Mouse (Mus musculus): ENCODE measurements around the gene Ano4. TPM values are rescaled to one million over a fixed set of nuclear protein-coding genes. Genes with fewer than 3 reads are reported as not detected.

Ano4 gene
- 0.87 and 1.1 TPM in 2 replicates for polyA plus RNA-seq (2014; fragmentation: Nextera tagmentation; extraction: Ambion mirVana)

DNA sequence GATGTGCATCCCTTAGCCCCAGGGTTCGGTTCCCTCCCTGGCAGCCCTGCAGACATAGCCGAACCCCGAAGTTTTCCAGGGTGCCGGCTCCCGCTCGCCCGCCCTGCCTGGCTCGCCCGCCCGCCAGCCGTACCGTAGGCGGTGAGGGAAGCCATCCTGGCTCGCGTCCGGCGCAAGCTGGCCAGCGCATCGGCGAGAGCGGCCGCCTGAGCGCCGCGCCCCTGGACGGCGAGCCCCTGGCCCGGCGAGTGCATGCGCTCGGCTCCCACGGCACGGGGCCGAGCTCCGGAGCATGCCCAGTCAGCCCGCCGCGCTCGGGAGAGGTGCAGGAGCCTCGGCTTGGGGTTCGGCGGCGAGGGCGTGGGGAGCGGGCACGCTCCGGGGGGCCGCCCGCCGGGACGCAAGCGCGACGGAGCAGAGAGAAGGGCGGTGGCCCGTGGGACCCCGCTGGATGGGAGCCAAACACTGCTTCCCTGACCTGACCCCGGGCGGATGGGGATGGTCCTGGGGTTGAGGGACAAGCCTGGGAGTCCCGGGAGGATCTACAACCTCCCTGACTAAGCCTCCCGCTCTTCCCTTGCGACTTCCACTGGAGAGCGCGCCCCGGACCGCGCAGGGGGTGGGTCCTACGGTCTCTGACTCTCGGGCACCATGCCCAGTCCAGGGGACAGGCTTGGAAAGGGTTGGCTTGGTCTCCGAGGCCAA lies at the start of gene Ano4:
Gene Ano4, minus strand, starts transcription at position 272 of the 705 bp plus-strand sequence.
- H3K27ac ChIP-seq (ENCODE audit: low read depth, low read length) = no peak within 1 kb of the TSS
- H3K4me2 ChIP-seq (ENCODE audit: low read depth, low read length, severe bottlenecking) = peak within 1 kb of the TSS; percentile 71
- H3K4me1 ChIP-seq (replicated peaks; ENCODE audit: control insufficient read depth, insufficient read depth, low read length) = no peaks in the 10 kb centered on the region
- H3K9ac ChIP-seq (ENCODE audit: low read length) = peak within 1 kb of the TSS; percentile 1; the same call in 1 of the 2 replicates
- under 1% methylated on average over 70 of the region's 70 CpGs for WGBS
- DNase-seq (ENCODE audit: low spot score) = peak; percentile 62
- H3K27me3 ChIP-seq (ENCODE audit: control insufficient read depth, insufficient read depth, low read length) = peaks cover 31% of the 10 kb centered on the region
- H3K36me3 ChIP-seq (ENCODE audit: control insufficient read depth, insufficient read depth, low read length) = no peaks in the 10 kb centered on the region
- H3K4me3 ChIP-seq (ENCODE audit: low read depth, low read length) = peak within 1 kb of the TSS; percentile 40
- peak; percentile 77 for ATAC-seq (replicated peaks; ENCODE audit: low FRiP score)
- H3K9me3 ChIP-seq (ENCODE audit: control insufficient read depth, low read length) = no peaks in the 10 kb centered on the region

DNA sequence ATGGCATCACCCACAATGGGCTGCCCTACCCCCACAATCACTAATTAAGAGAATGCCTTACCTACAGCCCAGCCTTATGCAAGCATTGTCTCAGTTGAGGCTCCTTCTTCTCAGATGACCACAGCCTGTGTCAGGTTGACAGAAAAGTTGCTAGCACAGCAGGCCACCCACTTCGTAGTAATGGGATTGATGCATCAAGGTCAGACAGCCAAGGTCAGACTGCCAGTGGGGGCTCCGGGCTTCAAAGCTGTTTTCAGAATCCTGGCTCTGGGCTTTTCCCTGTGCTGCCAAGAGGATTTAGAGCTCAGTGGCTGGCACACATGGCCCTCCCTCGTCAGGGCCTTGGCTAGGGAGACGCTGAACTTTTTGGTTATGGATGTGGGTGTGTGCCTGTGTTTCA lies 48.1 kb upstream of the Ano4 start:
- DNase-seq (ENCODE audit: low spot score) (no peak), ATAC-seq (replicated peaks; ENCODE audit: low FRiP score) (no peak)
- H3K27me3 ChIP-seq (ENCODE audit: control insufficient read depth, insufficient read depth, low read length) = no peaks in the 10 kb centered on the region
- H3K4me1 ChIP-seq (replicated peaks; ENCODE audit: control insufficient read depth, insufficient read depth, low read length) = no peaks in the 10 kb centered on the region
- 49% methylated on average over 4 of the region's 4 CpGs for WGBS
- no peaks in the 10 kb centered on the region for H3K36me3 ChIP-seq (ENCODE audit: control insufficient read depth, insufficient read depth, low read length)
- no peak overlapping the region for H3K27ac ChIP-seq (ENCODE audit: low read depth, low read length)
- no peak overlapping the region for H3K4me2 ChIP-seq (ENCODE audit: low read depth, low read length, severe bottlenecking)
- no peaks in the 10 kb centered on the region for H3K9me3 ChIP-seq (ENCODE audit: control insufficient read depth, low read length)
- no peak overlapping the region for H3K4me3 ChIP-seq (ENCODE audit: low read depth, low read length)
- no peak overlapping the region for H3K9ac ChIP-seq (ENCODE audit: low read length)

DNA sequence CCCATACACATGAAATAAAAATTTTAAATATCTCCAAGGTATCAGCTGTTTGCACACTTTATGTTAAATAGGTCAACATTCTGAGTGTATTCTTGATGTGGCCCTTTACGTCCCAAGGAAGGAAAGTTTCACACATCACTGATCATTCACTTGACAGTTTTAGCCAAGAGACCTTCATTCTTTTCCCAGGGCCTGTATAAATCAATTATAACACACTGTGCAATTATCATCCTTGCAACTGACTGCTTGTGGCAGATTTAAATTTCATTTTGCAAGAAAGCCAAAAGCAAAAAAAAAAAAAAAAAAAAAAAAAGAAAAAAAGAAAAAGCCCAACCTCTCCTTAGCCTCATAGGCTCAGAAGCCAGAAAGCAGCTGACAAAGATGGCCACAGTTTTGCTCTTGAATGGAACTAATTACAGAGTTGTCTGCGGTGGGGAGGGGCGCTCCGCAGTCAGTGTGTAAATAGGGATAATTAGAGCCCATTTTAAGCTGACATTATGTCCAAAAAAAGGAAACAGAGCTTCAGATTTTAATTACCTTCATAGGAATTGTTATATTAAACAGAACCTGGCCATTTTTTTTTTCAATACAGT lies 47.1 kb upstream of the Ano4 start:
- Histone ChIP-seq H3K4me2 (ENCODE audit: low read depth, low read length, severe bottlenecking) (no peak overlapping the region), H3K4me1 (replicated peaks; ENCODE audit: control insufficient read depth, insufficient read depth, low read length) (no peaks in the 10 kb centered on the region), H3K36me3 (ENCODE audit: control insufficient read depth, insufficient read depth, low read length) (no peaks in the 10 kb centered on the region), H3K27ac (ENCODE audit: low read depth, low read length) (no peak overlapping the region), H3K9me3 (ENCODE audit: control insufficient read depth, low read length) (no peaks in the 10 kb centered on the region), H3K4me3 (ENCODE audit: low read depth, low read length) (no peak overlapping the region), H3K9ac (ENCODE audit: low read length) (no peak overlapping the region), H3K27me3 (ENCODE audit: control insufficient read depth, insufficient read depth, low read length) (no peaks in the 10 kb centered on the region)
- DNase-seq (ENCODE audit: low spot score) (no peak), ATAC-seq (replicated peaks; ENCODE audit: low FRiP score) (no peak)
- WGBS = 56% methylated on average over 4 of the region's 4 CpGs

GRCm38 (mm10) chr10:89386461-89386860 lies 41.9 kb upstream of the Ano4 start:
- no peak overlapping the region for H3K4me2 ChIP-seq (ENCODE audit: low read depth, low read length, severe bottlenecking)
- no peaks in the 10 kb centered on the region for H3K36me3 ChIP-seq (ENCODE audit: control insufficient read depth, insufficient read depth, low read length)
- ATAC-seq (replicated peaks; ENCODE audit: low FRiP score) = no peak
- no peaks in the 10 kb centered on the region for H3K4me1 ChIP-seq (replicated peaks; ENCODE audit: control insufficient read depth, insufficient read depth, low read length)
- H3K27me3 ChIP-seq (ENCODE audit: control insufficient read depth, insufficient read depth, low read length) = no peaks in the 10 kb centered on the region
- 80% methylated on average over 3 of the region's 3 CpGs for WGBS
- DNase-seq (ENCODE audit: low spot score) = no peak
- no peak overlapping the region for H3K9ac ChIP-seq (ENCODE audit: low read length)
- no peak overlapping the region for H3K27ac ChIP-seq (ENCODE audit: low read depth, low read length)
- H3K9me3 ChIP-seq (ENCODE audit: control insufficient read depth, low read length) = no peaks in the 10 kb centered on the region
- H3K4me3 ChIP-seq (ENCODE audit: low read depth, low read length) = no peak overlapping the region

- Histone ChIP-seq H3K9me3 (ENCODE audit: control insufficient read depth, low read length) (no peaks in the 10 kb centered on the region), H3K4me2 (ENCODE audit: low read depth, low read length, severe bottlenecking) (no peak overlapping the region), H3K4me1 (replicated peaks; ENCODE audit: control insufficient read depth, insufficient read depth, low read length) (no peaks in the 10 kb centered on the region), H3K9ac (ENCODE audit: low read length) (no peak overlapping the region), H3K36me3 (ENCODE audit: control insufficient read depth, insufficient read depth, low read length) (no peaks in the 10 kb centered on the region), H3K27me3 (ENCODE audit: control insufficient read depth, insufficient read depth, low read length) (no peaks in the 10 kb centered on the region), H3K27ac (ENCODE audit: low read depth, low read length) (no peak overlapping the region), H3K4me3 (ENCODE audit: low read depth, low read length) (no peak overlapping the region)
- 7% methylated on average over 5 of the region's 5 CpGs for WGBS
- peak; percentile 79 for ATAC-seq (replicated peaks; ENCODE audit: low FRiP score)
- DNase-seq (ENCODE audit: low spot score) = peak; percentile 91
These were observed 38.9 kb upstream of the Ano4 start for GRCm38 (mm10) chr10:89383462-89383861.

DNA sequence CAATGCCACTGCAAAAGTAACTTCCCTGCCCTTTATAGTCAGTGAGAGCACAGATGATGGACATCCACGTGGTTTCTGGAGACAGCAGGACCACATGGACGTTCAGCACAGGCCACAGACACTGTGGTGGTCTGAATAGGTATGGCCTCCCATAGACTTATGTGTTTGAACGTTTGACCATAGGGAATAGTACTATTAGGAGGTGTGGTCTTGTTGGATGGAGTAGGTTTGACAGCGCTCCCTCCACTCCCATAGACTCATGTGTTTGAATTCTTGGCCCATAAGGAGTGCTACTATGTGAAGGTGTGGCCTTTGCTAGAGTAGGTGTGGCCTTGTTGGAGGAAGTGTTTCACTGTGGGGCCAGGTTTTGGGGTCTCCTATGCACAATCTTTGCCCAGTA lies 33.2 kb upstream of the Ano4 start:
- DNase-seq (ENCODE audit: low spot score) = no peak
- no peak for ATAC-seq (replicated peaks; ENCODE audit: low FRiP score)
- no peak overlapping the region for H3K4me2 ChIP-seq (ENCODE audit: low read depth, low read length, severe bottlenecking)
- H3K27ac ChIP-seq (ENCODE audit: low read depth, low read length) = no peak overlapping the region
- WGBS = 82% methylated on average over 4 of the region's 4 CpGs
- no peaks in the 10 kb centered on the region for H3K27me3 ChIP-seq (ENCODE audit: control insufficient read depth, insufficient read depth, low read length)
- no peak overlapping the region for H3K9ac ChIP-seq (ENCODE audit: low read length)
- H3K4me1 ChIP-seq (replicated peaks; ENCODE audit: control insufficient read depth, insufficient read depth, low read length) = no peaks in the 10 kb centered on the region
- no peaks in the 10 kb centered on the region for H3K9me3 ChIP-seq (ENCODE audit: control insufficient read depth, low read length)
- H3K36me3 ChIP-seq (ENCODE audit: control insufficient read depth, insufficient read depth, low read length) = no peaks in the 10 kb centered on the region
- H3K4me3 ChIP-seq (ENCODE audit: low read depth, low read length) = no peak overlapping the region

DNA sequence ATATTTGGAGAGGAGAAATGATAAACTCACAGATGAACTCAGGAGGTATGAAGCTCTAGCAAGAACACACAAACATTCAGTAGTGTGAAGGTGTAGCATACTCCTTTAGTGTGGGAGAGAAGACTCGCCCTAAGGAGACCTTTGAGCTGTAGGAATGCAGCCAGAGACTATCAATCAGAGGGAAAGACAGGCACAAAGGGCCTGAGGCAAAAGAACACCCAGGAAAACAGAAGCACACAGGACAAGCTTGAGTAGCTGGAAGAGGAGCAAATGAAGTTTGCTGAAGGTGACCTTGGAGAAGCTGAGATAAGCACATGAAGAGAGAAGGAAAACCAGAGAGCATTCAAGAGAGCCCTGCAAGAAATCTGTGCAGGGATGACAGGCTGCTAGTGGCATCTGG lies 25.5 kb upstream of the Ano4 start:
- Histone ChIP-seq H3K27me3 (ENCODE audit: control insufficient read depth, insufficient read depth, low read length) (no peaks in the 10 kb centered on the region), H3K36me3 (ENCODE audit: control insufficient read depth, insufficient read depth, low read length) (no peaks in the 10 kb centered on the region), H3K4me3 (ENCODE audit: low read depth, low read length) (no peak overlapping the region), H3K4me2 (ENCODE audit: low read depth, low read length, severe bottlenecking) (no peak overlapping the region), H3K27ac (ENCODE audit: low read depth, low read length) (no peak overlapping the region), H3K4me1 (replicated peaks; ENCODE audit: control insufficient read depth, insufficient read depth, low read length) (no peaks in the 10 kb centered on the region), H3K9me3 (ENCODE audit: control insufficient read depth, low read length) (no peaks in the 10 kb centered on the region), H3K9ac (ENCODE audit: low read length) (no peak overlapping the region)
- DNase-seq (ENCODE audit: low spot score) (no peak), ATAC-seq (replicated peaks; ENCODE audit: low FRiP score) (no peak)
- 77% methylated on average over 1 of the region's 1 CpGs for WGBS

GRCm38 (mm10) chr10:89358933-89359332 lies 14.4 kb upstream of the Ano4 start:
- ATAC-seq (replicated peaks; ENCODE audit: low FRiP score) = no peak
- Histone ChIP-seq H3K4me2 (ENCODE audit: low read depth, low read length, severe bottlenecking) (no peak overlapping the region), H3K4me1 (replicated peaks; ENCODE audit: control insufficient read depth, insufficient read depth, low read length) (no peaks in the 10 kb centered on the region), H3K36me3 (ENCODE audit: control insufficient read depth, insufficient read depth, low read length) (no peaks in the 10 kb centered on the region), H3K27ac (ENCODE audit: low read depth, low read length) (no peak overlapping the region), H3K4me3 (ENCODE audit: low read depth, low read length) (no peak overlapping the region), H3K9ac (ENCODE audit: low read length) (no peak overlapping the region), H3K27me3 (ENCODE audit: control insufficient read depth, insufficient read depth, low read length) (no peaks in the 10 kb centered on the region), H3K9me3 (ENCODE audit: control insufficient read depth, low read length) (no peaks in the 10 kb centered on the region)
- DNase-seq (ENCODE audit: low spot score) = no peak
- WGBS = 80% methylated on average over 3 of the region's 3 CpGs

DNA sequence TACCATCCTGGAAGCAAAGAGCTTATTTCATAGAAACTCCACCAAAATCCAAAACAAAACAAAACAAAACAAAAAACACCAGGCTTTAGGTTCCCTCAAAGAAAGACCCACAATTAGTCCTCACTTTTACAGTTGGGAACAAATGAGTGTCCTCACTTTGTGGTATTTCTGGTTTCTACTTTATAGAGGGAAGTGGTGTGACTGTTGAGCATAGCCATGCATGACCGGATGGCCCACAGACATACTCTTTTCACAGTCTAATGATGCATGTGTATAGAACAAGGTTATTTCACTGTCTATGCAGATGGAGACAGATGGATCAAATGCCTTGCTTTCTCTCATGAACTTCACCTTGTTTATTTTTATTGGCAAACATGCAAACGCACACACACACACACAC lies 10.1 kb upstream of the Ano4 start:
- H3K4me1 ChIP-seq (replicated peaks; ENCODE audit: control insufficient read depth, insufficient read depth, low read length) = no peaks in the 10 kb centered on the region
- H3K36me3 ChIP-seq (ENCODE audit: control insufficient read depth, insufficient read depth, low read length) = no peaks in the 10 kb centered on the region

More for the DNA sequence above, 10.1 kb upstream of the Ano4 start:
- Histone ChIP-seq H3K27me3 (ENCODE audit: control insufficient read depth, insufficient read depth, low read length) (no peaks in the 10 kb centered on the region), H3K9ac (ENCODE audit: low read length) (no peak overlapping the region), H3K4me2 (ENCODE audit: low read depth, low read length, severe bottlenecking) (no peak overlapping the region), H3K27ac (ENCODE audit: low read depth, low read length) (no peak overlapping the region), H3K4me3 (ENCODE audit: low read depth, low read length) (no peak overlapping the region), H3K9me3 (ENCODE audit: control insufficient read depth, low read length) (no peaks in the 10 kb centered on the region)
- ATAC-seq (replicated peaks; ENCODE audit: low FRiP score) = no peak
- DNase-seq (ENCODE audit: low spot score) = no peak
- WGBS = 89% methylated on average over 2 of the region's 2 CpGs

Measured in forebrain, embryonic 11.5 days (tissue).